Mouse (Mus musculus) heart, postnatal 25 days (tissue): ENCODE data around the gene Nkg7. TPM values are rescaled to one million over a fixed set of nuclear protein-coding genes. Genes with fewer than 3 reads are reported as not detected.

Experiments
- DNase-seq: peaks from one replicate; pipeline ENCODE4 v3.0.0; 2022; ENCODE audit warnings: low spot score
- intact Hi-C: fragments of 180-260 bp; cut with DNase I; formaldehyde crosslinking; loops from one replicate; pipeline ENCODE4 v1.15.1; 2025
- total RNA-seq, 2 experiments: library from RNA; stranded (reverse); gene quantifications; 2 replicates each; pipeline ENCODE4 v1.2.3; 2021

Gene Nkg7
- total RNA-seq, 2 experiments from 2014 or later, result not detected

GRCm38 (mm10) chr7:43443126-43443916, 6.4 kb downstream of the Nkg7 start:
- peak; percentile 77 for DNase-seq
- intact Hi-C loops, result loop anchor here (5.0 kb wide), 1 partner anchor 131 kb away; the partner anchor contains the start of gene Zfp715

- peak; percentile 97 for DNase-seq
- intact Hi-C loops, result loop anchor here (2.0 to 5.0 kb wide), 2 partner anchors 21 to 132 kb away; partner anchors contain the start of gene Zfp715
Observed at GRCm38 (mm10) chr7:43443917-43444293, 7.0 kb downstream of the Nkg7 start, which contains the start of the genes Etfb and Gm45233. Etfb (plus strand) TSS chr7:43444083. Gm45233 (plus strand) TSS chr7:43444128.

- intact Hi-C loops, result no loop called here
- no peak for DNase-seq
Observed at GRCm38 (mm10) chr7:43447801-43448200, 10.9 kb downstream of the Nkg7 start.

GRCm38 (mm10) chr7:43448246-43448645, 11.4 kb downstream of the Nkg7 start:
- DNase-seq, result no peak
- intact Hi-C loops, result no loop called here

GRCm38 (mm10) chr7:43449811-43450210, 12.9 kb downstream of the Nkg7 start:
- no peak for DNase-seq
- intact Hi-C loops, result no loop called here

- intact Hi-C loops, result no loop called here
- no peak for DNase-seq
Observed at GRCm38 (mm10) chr7:43451726-43452125, 14.9 kb downstream of the Nkg7 start.

- intact Hi-C loops, result no loop called here
- DNase-seq, result no peak
Observed at GRCm38 (mm10) chr7:43452609-43453008, 15.7 kb downstream of the Nkg7 start.

GRCm38 (mm10) chr7:43453599-43454355, 16.9 kb downstream of the Nkg7 start:
- intact Hi-C loops, result no loop called here
- DNase-seq, result no peak

- intact Hi-C loops, result no loop called here
- DNase-seq, result no peak
Observed at GRCm38 (mm10) chr7:43454371-43454770, 17.5 kb downstream of the Nkg7 start.

GRCm38 (mm10) chr7:43462851-43463250, 26.0 kb downstream of the Nkg7 start, which contains the start of gene Vsig10l:
Vsig10l (plus strand) TSS chr7:43463151.
- DNase-seq, result no peak
- intact Hi-C loops, result loop anchor here (10.0 kb wide), 1 partner anchor 432 kb away; no protein-coding TSS in a partner anchor

- intact Hi-C loops, result loop anchor here (2.0 to 10.0 kb wide), 2 partner anchors 19 to 431 kb away; partner anchors contain the start of genes Etfb and Gm45233
- no peak for DNase-seq
Observed at GRCm38 (mm10) chr7:43463976-43464375, 27.1 kb downstream of the Nkg7 start.

GRCm38 (mm10) chr7:43464864-43465343, 28.0 kb downstream of the Nkg7 start:
- intact Hi-C loops, result loop anchor here (2.0 to 10.0 kb wide), 3 partner anchors 20 to 430 kb away; partner anchors contain the start of genes Etfb, Gm45233 and Zfp715
- no peak for DNase-seq

GRCm38 (mm10) chr7:43465344-43466098, 28.6 kb downstream of the Nkg7 start:
- intact Hi-C loops, result loop anchor here (1.0 to 10.0 kb wide), 4 partner anchors 21 to 429 kb away; partner anchors contain the start of genes Etfb, Gm45233 and Zfp715

GRCm38 (mm10) chr7:43466099-43466694, 29.3 kb downstream of the Nkg7 start:
- DNase-seq, result peak; percentile 65
- intact Hi-C loops, result loop anchor here (1.0 to 10.0 kb wide), 3 partner anchors 43 to 429 kb away; partner anchors contain the start of gene Zfp715

More at GRCm38 (mm10) chr7:43465344-43466098, 28.6 kb downstream of the Nkg7 start:
- DNase-seq, result peak; percentile 81

GRCm38 (mm10) chr7:43470373-43470772, 33.5 kb downstream of the Nkg7 start:
- no peak for DNase-seq
- intact Hi-C loops, result no loop called here

- DNase-seq, result no peak
- intact Hi-C loops, result no loop called here
Observed at GRCm38 (mm10) chr7:43475706-43476105, 38.8 kb downstream of the Nkg7 start.

GRCm38 (mm10) chr7:43476376-43476775, 39.5 kb downstream of the Nkg7 start:
- no peak for DNase-seq
- intact Hi-C loops, result no loop called here

- DNase-seq, result no peak
- intact Hi-C loops, result no loop called here
Observed at GRCm38 (mm10) chr7:43481191-43481590, 44.3 kb downstream of the Nkg7 start.
